Comparison of ENCODE assay signal across 8 mouse cellular contexts in the genomic region with DNA sequence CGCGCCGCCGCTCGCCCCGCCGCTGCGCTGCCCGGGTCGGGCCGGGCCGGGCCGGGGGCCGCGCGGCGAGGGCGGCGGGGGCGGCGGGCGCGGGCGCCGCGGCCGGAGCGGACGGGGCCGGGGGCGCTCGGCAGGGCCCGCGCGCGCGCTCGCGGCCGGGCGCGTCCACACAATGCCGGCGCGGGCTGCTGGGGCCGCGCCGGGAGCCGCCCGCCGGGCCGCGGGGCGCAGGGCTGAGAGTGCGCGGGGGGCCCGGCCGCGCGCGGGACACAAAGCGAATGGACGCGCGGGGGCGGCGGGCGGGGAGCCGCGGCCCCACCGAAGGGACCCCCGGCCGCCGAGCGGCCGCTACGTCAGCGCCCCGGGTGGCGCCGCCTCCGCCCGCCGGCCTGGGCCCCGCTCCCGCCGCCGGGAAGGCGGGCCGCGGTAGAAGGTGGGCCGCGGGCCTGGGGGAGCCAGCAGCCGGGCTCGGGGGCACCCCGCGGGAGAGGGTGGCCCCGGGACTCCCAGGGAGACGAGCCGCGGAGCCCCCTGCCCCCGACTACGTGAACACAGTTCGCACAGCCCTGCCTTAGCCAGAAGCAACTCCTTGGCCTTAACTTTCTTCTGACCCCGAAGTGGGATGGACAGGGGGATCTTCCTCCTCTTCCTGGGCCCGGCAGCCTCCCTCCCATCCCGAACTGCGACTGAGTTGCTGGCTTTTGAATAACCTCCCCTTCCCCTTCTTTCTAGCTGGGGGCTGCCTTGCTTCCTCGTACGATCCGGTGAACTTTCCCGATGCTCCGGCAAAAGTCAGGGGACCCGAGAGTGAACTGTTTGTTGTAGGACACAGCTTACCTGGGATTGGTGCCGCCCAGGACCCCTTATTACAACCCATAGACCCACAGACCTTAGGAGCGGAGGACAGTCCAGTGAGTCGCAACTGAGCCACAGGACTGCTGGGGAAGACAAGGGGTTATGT. TPM values are rescaled to one million over a fixed set of nuclear protein-coding genes. Genes with fewer than 3 reads are reported as not detected.
A peak's percentile ranks its signal among the peaks of the same experiment; 100 is the strongest.
DNase-seq lines count a peak whose midpoint lies in the region; ATAC-seq and TF ChIP-seq lines count a peak whose summit lies in the region.

A gene (minus strand): TSS at position 349 of the 961 bp plus-strand sequence.

- H3K36me3 ChIP-seq in midbrain, postnatal 0 days (ENCODE audit: insufficient read depth, low read length) = no peaks in the 10 kb centered on the region; the same call in 1 of the 2 replicates

- TF ChIP-seq CTCF in midbrain, postnatal 0 days (IDR thresholded peaks at IDR 0.05) = no peak

- no peaks in the 10 kb centered on the region for H3K9me3 ChIP-seq in midbrain, postnatal 0 days (ENCODE audit: low read length)

- ATAC-seq in midbrain, postnatal 0 days (ENCODE audit: low FRiP score) = peak; percentile 36

- under 1% methylated on average over 39 of the region's 117 CpGs for WGBS in midbrain, postnatal 0 days

- intact Hi-C loops in gastrocnemius, postnatal 36 days (cut with DNase I) = no loop called here

- peak within 1 kb of the TSS; percentile 95 for H3K9ac ChIP-seq in midbrain, postnatal 0 days (replicated peaks; ENCODE audit: low read length, poor library complexity, severe bottlenecking)

- H3K27ac ChIP-seq in midbrain, postnatal 0 days (ENCODE audit: low read depth, low read length) = peak within 1 kb of the TSS; percentile 82

- peak within 1 kb of the TSS; percentile 83 for H3K4me3 ChIP-seq in midbrain, postnatal 0 days (ENCODE audit: low read depth, low read length)

- peak; percentile 34 for DNase-seq in right cerebral cortex, postnatal 4 days
- DNase-seq in right cerebral cortex, postnatal 36 days (ENCODE audit: low spot score in 2 of 2) = no peak
- peak; percentile 66 to 70 for DNase-seq in cerebellum, postnatal 25 days
- DNase-seq in gastrocnemius, postnatal 36 days = peak in 1 of 2 experiments; percentile 62
- peak; percentile 59 for DNase-seq in induced T-regulatory cell, adult 2 months (ENCODE audit: low read depth)
- DNase-seq in liver = peak; percentile 41
- DNase-seq in midbrain, postnatal 0 days (ENCODE audit: low spot score) = peak; percentile 54
- DNase-seq in thymus, postnatal 36 days = peak; percentile 54 to 65

- H3K27me3 ChIP-seq in midbrain, postnatal 0 days (ENCODE audit: insufficient read depth, low read length) = no peaks in the 10 kb centered on the region

- H3K4me1 ChIP-seq in midbrain, postnatal 0 days (ENCODE audit: insufficient read depth, low read length) = peaks cover 21% of the 10 kb centered on the region

- H3K4me2 ChIP-seq in midbrain, postnatal 0 days (ENCODE audit: low read depth, low read length, poor library complexity, severe bottlenecking) = peak within 1 kb of the TSS; percentile 94

RNA-seq across cellular contexts. Expression of the gene that starts here (rescaled TPM):
- total RNA-seq in gastrocnemius, postnatal 36 days (2021) = 10 to 100 TPM; 23.7 to 28.5 TPM
- 26.0 and 26.4 TPM in 2 replicates for total RNA-seq in midbrain, postnatal 0 days (2014; rRNA removed)
- polyA plus RNA-seq in midbrain, postnatal 0 days (2015; fragmentation: Nextera tagmentation; extraction: Ambion mirVana) = 4.5 and 5.1 TPM in 2 replicates

Comparison
In these comparisons a context has a peak if more than half of its experiments do, and no peak if none do; other contexts are left out.
1. DNase-seq: peak in right cerebral cortex, postnatal 4 days (single experiment), cerebellum, postnatal 25 days (2 of 2), induced T-regulatory cell, adult 2 months (single experiment), liver (single experiment), midbrain, postnatal 0 days (single experiment) and thymus, postnatal 36 days (2 of 2); none in right cerebral cortex, postnatal 36 days (0 of 2).